Mouse (Mus musculus) liver, embryonic 14.5 days (tissue): ENCODE results near the gene Cpeb4.

ENCODE experiments used
- CTCF ChIP-seq: IDR thresholded peaks from 2 replicates; pipeline ENCODE4 v1.5.1; 2016; ENCODE audit warnings: antibody characterized with exemption, low read depth, control low read depth
- EP300 ChIP-seq: IDR thresholded peaks from 2 replicates; pipeline ENCODE4 v1.6.1; 2016; ENCODE audit warnings: antibody characterized with exemption, low read depth

DNA sequence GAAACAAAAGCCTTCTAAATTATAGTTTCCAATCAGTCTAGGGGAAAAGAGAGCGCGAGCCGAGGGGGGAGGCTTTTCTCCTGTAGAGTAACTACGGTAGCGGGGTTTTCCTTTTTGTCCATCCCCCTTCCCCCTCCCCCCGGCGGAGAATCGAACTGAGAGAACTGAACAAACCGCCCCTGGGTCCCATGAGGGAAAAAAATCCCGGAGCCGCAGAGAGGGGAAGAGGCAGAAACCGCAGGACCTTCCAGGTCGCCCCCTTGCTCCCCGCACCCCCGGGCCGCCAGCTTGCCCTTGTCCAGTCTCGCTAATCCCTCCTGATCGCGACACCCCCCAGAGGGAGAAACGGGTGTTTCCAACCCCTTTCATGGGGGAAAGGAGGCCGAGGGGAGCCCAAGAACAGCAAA lies 873 bp upstream of the Cpeb4 start:
- TF ChIP-seq CTCF (peak; percentile 43), EP300 (no peak; the same call in 1 of the 2 replicates)
